Mouse (Mus musculus): ENCODE data around the gene Pacs2.

The Pacs2 gene

DNA sequence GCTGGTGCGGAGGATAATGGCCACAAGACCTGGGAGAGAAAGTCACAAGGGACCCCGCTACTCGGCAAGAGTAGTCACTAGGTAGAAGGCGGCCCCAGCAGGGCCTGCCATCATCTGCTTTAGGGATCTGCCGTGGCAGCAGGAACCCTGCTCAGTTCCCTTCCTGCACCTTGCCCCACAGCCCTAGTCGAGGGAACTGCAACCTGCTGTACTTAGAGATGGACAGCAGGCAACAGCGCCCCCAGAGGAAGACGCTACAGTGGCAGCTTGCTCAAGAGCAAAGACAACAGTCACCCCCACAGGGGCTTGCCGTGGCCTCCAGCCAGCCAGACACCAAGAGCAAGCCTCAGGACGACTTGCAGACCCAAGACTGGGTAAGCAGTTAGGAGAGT is 60.8 kb downstream of the Pacs2 start:
- intact Hi-C loops (cut with DNase I) = loop anchor here (10.0 kb wide), 1 partner anchor 70 kb away; the partner anchor contains the start of gene Brf1

- intact Hi-C loops (cut with DNase I) = loop anchor here (10.0 kb wide), 1 partner anchor 71 kb away; the partner anchor contains the start of gene Brf1
These were observed 61.2 kb downstream of the Pacs2 start for GRCm38 (mm10) chr12:113075486-113075885.

GRCm38 (mm10) chr12:113087276-113087675 is 73.0 kb downstream of the Pacs2 start:
- intact Hi-C loops (cut with DNase I) = no loop called here

DNA sequence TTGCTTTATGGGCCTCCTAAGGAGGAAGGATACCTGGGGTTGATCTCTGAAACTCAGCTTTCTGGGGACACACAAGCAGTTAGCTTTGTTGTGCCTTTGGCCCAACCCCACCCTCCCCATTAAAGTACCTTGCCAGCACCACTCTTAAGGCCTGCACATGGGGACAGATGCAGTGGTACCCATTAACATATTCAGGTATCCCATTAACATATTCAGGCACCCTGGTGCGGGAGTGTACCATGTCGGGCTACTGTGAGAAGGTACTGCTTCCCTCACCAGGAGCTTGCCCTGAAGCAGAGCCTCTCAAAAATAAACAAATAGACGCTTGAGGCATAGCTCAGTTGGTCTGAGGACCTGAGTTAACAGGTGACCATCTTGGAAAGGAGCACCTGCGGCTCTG is 73.7 kb downstream of the Pacs2 start:
- intact Hi-C loops (cut with DNase I) = no loop called here

- intact Hi-C loops (cut with DNase I) = no loop called here
These were observed 74.8 kb downstream of the Pacs2 start for GRCm38 (mm10) chr12:113089107-113089506.

GRCm38 (mm10) chr12:113090053-113090452 is 75.7 kb downstream of the Pacs2 start:
- intact Hi-C loops (cut with DNase I) = no loop called here

- intact Hi-C loops (cut with DNase I) = no loop called here
These were observed 82.7 kb downstream of the Pacs2 start for GRCm38 (mm10) chr12:113097040-113097439.

DNA sequence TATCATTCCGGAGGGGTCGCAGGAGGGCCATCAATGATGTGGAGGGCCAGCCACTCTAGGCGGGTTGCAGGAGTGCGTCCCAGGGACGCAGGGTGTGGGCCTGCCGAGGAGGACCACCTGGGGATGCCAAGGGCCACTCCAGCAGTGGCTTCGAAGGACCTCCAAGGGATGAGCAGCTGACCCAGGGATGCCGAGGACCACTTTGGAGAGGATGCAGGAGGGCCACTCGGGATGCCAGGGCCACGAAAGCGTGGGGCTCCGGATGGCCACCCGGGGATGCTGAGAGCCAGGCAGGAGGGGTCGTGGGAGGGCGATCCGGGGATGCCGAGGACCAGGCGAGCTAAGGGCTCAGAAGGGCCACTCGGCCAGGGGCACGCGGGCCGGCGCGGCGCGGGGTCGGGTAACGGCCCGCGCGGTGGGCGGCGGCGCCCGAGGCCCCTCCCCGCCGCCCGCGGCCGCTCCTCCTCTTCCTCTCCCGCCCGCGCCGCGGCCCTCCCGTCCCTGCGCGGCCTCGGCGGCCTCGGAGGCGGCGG is 83.5 kb downstream of the Pacs2 start, which contains the start of gene Mta1:
Gene Mta1 (plus strand): TSS at position 530 of the 533 bp plus-strand sequence.
- intact Hi-C loops (cut with DNase I) = no loop called here

GRCm38 (mm10) chr12:113098530-113099151 is 84.3 kb downstream of the Pacs2 start:
- intact Hi-C loops (cut with DNase I) = no loop called here

DNA sequence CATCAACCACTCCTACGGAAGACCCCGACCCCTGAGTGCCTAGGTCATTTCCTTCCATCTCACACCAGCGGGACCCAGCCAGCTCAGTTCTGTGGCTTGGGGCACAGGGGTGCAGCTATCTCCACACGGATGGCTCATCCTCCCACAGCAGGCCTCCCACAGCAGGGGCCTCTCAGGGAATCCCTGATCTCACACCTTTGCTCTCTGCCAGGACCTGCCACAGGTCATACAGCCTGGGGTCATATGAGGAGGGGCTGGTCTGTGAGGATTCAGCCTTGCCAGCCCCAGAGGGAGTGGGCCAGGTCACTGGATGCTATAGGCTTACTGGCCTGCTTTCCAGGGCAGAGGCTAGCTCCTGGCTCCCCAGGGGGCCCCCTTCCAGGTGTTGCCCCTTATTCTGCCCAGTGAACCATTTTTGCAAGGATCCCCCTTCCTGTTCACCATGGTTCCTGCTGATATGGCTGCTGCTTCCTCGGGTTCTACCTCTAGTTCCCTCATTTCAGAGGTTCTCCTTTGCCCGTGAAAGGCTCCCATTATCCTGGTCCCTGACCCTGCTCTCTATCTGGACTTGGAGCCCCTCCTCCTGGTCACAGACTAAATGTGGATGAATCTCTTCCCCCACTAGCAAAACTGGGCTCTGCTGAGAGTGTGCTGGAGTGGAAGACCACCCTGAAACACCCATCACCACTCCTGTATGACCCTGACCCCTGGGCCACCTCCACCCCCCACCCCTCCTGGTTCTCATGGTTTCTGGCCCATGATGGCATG is 85.3 kb downstream of the Pacs2 start:
- intact Hi-C loops (cut with DNase I) = loop anchor here (5.0 kb wide), 1 partner anchor 97 kb away; the partner anchor contains the start of gene Brf1

DNA sequence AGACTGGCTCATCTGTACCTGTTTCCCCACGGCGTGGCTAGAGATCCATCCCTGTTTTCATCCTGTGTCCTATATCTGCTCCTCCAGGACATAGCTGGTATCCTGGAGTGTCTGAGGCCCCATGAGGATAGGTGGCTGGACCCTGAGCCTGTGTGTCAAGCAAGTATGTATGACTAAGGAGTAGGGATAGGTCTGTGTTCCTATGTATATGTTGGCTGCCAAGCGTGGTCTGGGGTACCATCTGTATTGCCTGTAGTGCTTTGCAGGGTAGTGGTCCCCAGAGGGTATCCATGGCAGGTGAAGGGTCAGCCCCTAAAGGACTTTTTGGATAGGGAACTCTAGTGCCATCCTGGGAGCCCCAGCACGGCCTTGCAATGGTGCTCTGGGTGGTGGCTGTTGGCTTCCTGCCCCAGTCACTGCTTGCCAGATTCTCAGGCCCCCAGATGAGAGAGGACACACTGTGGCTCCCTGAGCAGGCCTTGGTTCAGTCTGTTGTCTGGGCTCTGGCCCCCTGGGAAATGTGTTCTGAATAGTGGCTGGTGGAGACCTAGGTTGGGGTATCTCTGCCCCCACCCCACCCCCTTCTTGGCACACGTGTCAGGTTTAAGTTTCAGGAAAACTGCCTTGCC is 86.3 kb downstream of the Pacs2 start:
- intact Hi-C loops (cut with DNase I) = loop anchor here (5.0 kb wide), 1 partner anchor 98 kb away; the partner anchor contains the start of gene Brf1

DNA sequence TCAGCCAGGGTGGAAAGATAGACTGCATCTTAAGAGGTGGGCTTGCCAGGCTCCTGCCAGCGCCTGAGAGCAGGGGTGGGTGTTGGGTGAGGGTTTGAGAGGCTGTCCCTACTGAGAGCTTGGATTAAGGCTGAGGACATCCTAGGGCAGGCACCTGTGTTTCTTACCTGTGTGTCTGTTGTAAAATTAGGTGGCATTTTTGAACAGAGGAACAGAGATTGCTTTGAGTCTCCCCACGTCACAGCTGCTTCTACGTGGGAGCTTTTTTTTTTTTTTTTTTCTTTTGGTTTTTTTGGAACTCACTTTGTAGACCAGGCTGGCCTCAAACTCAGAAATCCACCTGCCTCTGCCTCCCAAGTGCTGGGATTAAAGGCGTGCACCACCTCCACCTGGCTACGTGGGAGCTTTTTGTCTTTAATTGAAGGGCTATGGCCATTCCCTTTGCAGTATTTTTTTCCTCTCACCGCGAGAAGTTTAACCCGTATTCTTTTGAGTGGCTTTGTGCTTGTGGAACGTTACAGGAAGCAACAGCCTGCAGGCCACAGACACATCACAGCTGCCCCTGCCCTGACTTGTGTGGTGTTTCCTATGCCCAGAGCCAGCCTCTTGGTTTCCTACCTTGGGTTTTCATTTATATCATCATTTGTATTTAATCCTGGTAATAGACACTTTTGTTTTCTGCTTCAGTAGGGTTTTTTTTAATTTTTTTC is 87.1 kb downstream of the Pacs2 start:
- intact Hi-C loops (cut with DNase I) = loop anchor here (5.0 kb wide), 1 partner anchor 99 kb away; the partner anchor contains the start of gene Brf1

- intact Hi-C loops (cut with DNase I) = loop anchor here (5.0 kb wide), 1 partner anchor 100 kb away; the partner anchor contains the start of gene Brf1
These were observed 88.2 kb downstream of the Pacs2 start for GRCm38 (mm10) chr12:113102461-113102860.

- intact Hi-C loops (cut with DNase I) = loop anchor here (5.0 kb wide), 1 partner anchor 102 kb away; the partner anchor contains the start of gene Brf1
These were observed 89.6 kb downstream of the Pacs2 start for GRCm38 (mm10) chr12:113103846-113104451.

DNA sequence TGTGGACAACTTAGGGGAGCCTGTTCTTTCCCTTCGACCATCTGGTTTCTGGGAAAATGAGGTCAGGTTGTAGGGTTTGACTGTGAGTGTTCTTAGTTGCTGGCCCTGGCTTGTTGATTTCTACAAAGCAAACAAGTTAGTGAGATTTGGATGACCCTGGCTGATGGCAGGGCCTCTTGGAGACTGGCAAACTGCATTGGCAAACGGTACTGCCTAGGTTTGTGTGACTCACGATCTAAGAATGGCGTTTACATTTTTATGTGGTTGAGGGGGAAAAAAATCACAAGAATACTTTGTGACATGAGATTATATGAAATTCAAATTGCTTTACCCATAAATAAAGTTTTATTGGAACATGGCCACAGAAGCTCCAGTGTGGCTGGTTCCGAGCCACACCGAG is 92.1 kb downstream of the Pacs2 start:
- intact Hi-C loops (cut with DNase I) = no loop called here

- intact Hi-C loops (cut with DNase I) = no loop called here
These were observed 93.3 kb downstream of the Pacs2 start for GRCm38 (mm10) chr12:113107431-113108124.

DNA sequence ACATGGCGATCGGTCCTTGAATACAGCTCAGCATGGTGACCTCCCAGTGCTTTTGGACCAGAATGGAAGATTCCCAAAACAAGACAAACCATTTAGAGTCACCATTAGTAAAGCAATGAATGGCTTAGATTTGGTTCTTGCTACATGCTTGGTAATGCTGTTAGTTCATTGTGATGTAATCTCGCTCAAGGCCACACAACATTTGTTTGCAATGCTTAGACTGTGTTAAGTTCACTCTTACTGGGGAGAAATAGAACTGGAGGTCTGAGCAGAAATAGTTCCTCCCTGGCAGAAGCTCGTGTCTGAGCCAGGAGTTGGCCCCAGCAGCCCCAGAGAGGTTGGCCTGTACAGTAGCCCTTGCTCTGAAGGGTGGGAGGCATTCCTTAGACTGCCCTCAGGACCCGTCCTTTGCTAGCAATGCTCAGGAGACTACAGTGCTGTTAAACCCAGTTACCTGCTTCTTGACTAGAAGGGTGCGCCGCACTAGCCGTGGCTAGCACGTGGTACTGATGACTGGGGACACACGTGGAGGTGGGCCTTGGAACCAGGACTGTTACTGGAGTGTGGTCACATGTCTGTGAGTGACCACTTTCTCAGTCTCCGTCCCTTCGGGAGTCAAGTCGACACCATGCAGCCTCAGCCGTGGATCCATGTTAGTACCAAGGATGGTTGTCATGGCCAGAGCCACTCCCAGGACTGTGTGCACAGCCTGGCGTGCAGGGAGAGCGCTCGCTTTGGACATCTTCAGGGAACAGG is 94.4 kb downstream of the Pacs2 start:
- intact Hi-C loops (cut with DNase I) = no loop called here

- intact Hi-C loops (cut with DNase I) = no loop called here
These were observed 95.5 kb downstream of the Pacs2 start for GRCm38 (mm10) chr12:113109801-113110200.

- intact Hi-C loops (cut with DNase I) = no loop called here
These were observed 99.8 kb downstream of the Pacs2 start for GRCm38 (mm10) chr12:113114141-113114540.

Measured in adrenal gland (tissue).